7 mouse cellular contexts compared by ENCODE assay signal in genomic region chr17:35776811-35777609, GRCm38 (mm10). TPM values are rescaled to one million over a fixed set of nuclear protein-coding genes. Genes with fewer than 3 reads are reported as not detected.
A peak's percentile ranks its signal among the peaks of the same experiment; 100 is the strongest.
DNase-seq lines count a peak whose midpoint lies in the region; ATAC-seq and TF ChIP-seq lines count a peak whose summit lies in the region.

No protein-coding gene starts in this region.

- no peaks in the 10 kb centered on the region for H3K9me3 ChIP-seq in stomach, postnatal 0 days (ENCODE audit: control insufficient read depth, low read length)

- H3K36me3 ChIP-seq in stomach, postnatal 0 days (ENCODE audit: control insufficient read depth, insufficient read depth, low read length) = no peaks in the 10 kb centered on the region

- no peaks in the 10 kb centered on the region for H3K27me3 ChIP-seq in stomach, postnatal 0 days (ENCODE audit: control insufficient read depth, insufficient read depth, low read length)

- H3K9ac ChIP-seq in stomach, postnatal 0 days (ENCODE audit: low read length) = no peak overlapping the region

- TF ChIP-seq CTCF in stomach, postnatal 0 days (IDR thresholded peaks at IDR 0.05; ENCODE audit: low read depth) = peak; percentile 33; the same call in 1 of the 2 replicates

- peak overlapping the region; percentile 79 for H3K27ac ChIP-seq in stomach, postnatal 0 days (replicated peaks)

- H3K4me2 ChIP-seq in stomach, postnatal 0 days (replicated peaks; ENCODE audit: low read depth) = no peak overlapping the region

- peak; percentile 79 for ATAC-seq in megakaryocyte, adult 5-6 weeks (ENCODE audit: poor library complexity, severe bottlenecking)
- peak; percentile 68 for ATAC-seq in stomach, postnatal 0 days (ENCODE audit: low FRiP score, low TSS enrichment)

- DNase-seq in adrenal gland, postnatal 10 days = peak; percentile 84
- DNase-seq in cerebellum, postnatal 4 days (ENCODE audit: low spot score in 2 of 2) = peak; percentile 36 to 84
- DNase-seq in gastrocnemius, postnatal 14 days = peak; percentile 82
- DNase-seq in induced T-regulatory cell, adult 2 months (ENCODE audit: low read depth) = peak; percentile 41
- peak; percentile 76 for DNase-seq in left cerebral cortex, adult 18-20 months (ENCODE audit: low spot score in 2 of 2)
- DNase-seq in stomach, postnatal 0 days (ENCODE audit: low spot score) = peak; percentile 82

- TF ChIP-seq EP300 in stomach, postnatal 0 days (optimal IDR thresholded peaks at IDR 0.05) = no peak

- intact Hi-C loops in gastrocnemius, postnatal 14 days (cut with DNase I; ENCODE audit: low total_unique reads) = no loop called here

- peaks cover 8% of the 10 kb centered on the region; the same call in 1 of the 2 replicates for H3K4me1 ChIP-seq in stomach, postnatal 0 days (replicated peaks; ENCODE audit: control insufficient read depth, insufficient read depth)

- WGBS in stomach, postnatal 0 days = 8% methylated on average over 13 of the region's 13 CpGs

- no peak overlapping the region for H3K4me3 ChIP-seq in stomach, postnatal 0 days (ENCODE audit: low read depth, low read length)

RNA-seq across cellular contexts. Expression of gene Ier3, which starts 44.5 kb away (rescaled TPM):
- total RNA-seq in adrenal gland, postnatal 10 days (2021) = 10 to 100 TPM in 1 of 2 experiments, 1 to 10 TPM in 1; 7.6 to 19.0 TPM
- total RNA-seq in gastrocnemius, postnatal 14 days (2021) = 1 to 10 TPM; 4.6 to 5.4 TPM
- total RNA-seq in left cerebral cortex, adult 18-20 months (2021) = 10 to 100 TPM; 16.0 to 21.3 TPM
- 21.1 and 22.8 TPM in 2 replicates for total RNA-seq in megakaryocyte, adult 5-6 weeks (2015)
- total RNA-seq in megakaryocyte, adult 5-6 weeks (2017) = 15.7 and 20.5 TPM in 2 replicates
- polyA plus RNA-seq in stomach, postnatal 0 days (2015; fragmentation: Nextera tagmentation; extraction: Ambion mirVana) = 74.8 and 79.5 TPM in 2 replicates

RNA-seq across cellular contexts. Expression of gene Flot1, which starts 46.0 kb away (rescaled TPM):
- 10 to 100 TPM; 54.6 to 70.8 TPM for total RNA-seq in adrenal gland, postnatal 10 days (2021)
- total RNA-seq in gastrocnemius, postnatal 14 days (2021) = 10 to 100 TPM; 39.2 to 40.3 TPM
- total RNA-seq in left cerebral cortex, adult 18-20 months (2021) = 100 to 1,000 TPM; 127 to 158 TPM
- 73.5 and 95.0 TPM in 2 replicates for total RNA-seq in megakaryocyte, adult 5-6 weeks (2015)
- total RNA-seq in megakaryocyte, adult 5-6 weeks (2017) = 124 and 127 TPM in 2 replicates
- 41.0 and 43.5 TPM in 2 replicates for polyA plus RNA-seq in stomach, postnatal 0 days (2015; fragmentation: Nextera tagmentation; extraction: Ambion mirVana)
